ENCODE assay signal across 28 mouse cellular contexts in genomic region chr2:166378325-166378724, GRCm38 (mm10).
DNase-seq lines count a peak whose midpoint lies in the region; ATAC-seq and TF ChIP-seq lines count a peak whose summit lies in the region.
"Had no signal": no experiment of that assay in that cellular context is flagged by ENCODE, and none has a peak within 500 bp of the region (broad histone marks: within the 10 kb centered on the region; RNA-seq: fewer than 3 reads in every experiment).

No protein-coding gene starts in this region.

- H3K9ac ChIP-seq in hindbrain, embryonic 13.5 days: no peak overlapping the region
- no peak overlapping the region for H3K9ac ChIP-seq in hindbrain, postnatal 0 days (replicated peaks; ENCODE audit: low read length)
- H3K9ac ChIP-seq in stomach, embryonic 16.5 days (ENCODE audit: low read length): peak overlapping the region; percentile 31; the same call in 1 of the 2 replicates
- no peak overlapping the region for H3K9ac ChIP-seq in stomach, postnatal 0 days (ENCODE audit: low read length)
- no peak overlapping the region for H3K9ac ChIP-seq in limb, embryonic 11.5 days (ENCODE audit: low read length)
- no peak overlapping the region for H3K9ac ChIP-seq in liver, embryonic 11.5 days (ENCODE audit: low read depth, low read length)
- H3K9ac ChIP-seq in heart, embryonic 12.5 days: no peak overlapping the region
- H3K9ac ChIP-seq: embryonic facial prominence, embryonic 13.5 days; liver, embryonic 14.5 days; lung, embryonic 14.5 days; midbrain, embryonic 12.5 days had no signal

- DNase-seq in hindbrain, postnatal 0 days (ENCODE audit: low spot score): no peak
- no peak for DNase-seq in stomach, postnatal 0 days (ENCODE audit: low spot score)
- DNase-seq in limb, embryonic 11.5 days (ENCODE audit: low spot score): peak; percentile 34
- peak; percentile 54 for DNase-seq in retina, postnatal 7 days (ENCODE audit: low read depth, low spot score)
- no peak for DNase-seq in liver, embryonic 11.5 days (ENCODE audit: low spot score)
- DNase-seq: adrenal gland, adult 8-10 months; B cell, adult 2 months; cerebellum, adult 18-20 months; cerebellum, postnatal 14 days; gastrocnemius, postnatal 14 days; heart, adult 11 months; heart, postnatal 14 days; kidney, adult 2 months; layer of hippocampus, adult 9-11 months; left cerebral cortex, postnatal 4 days; lung, embryonic 14.5 days; thymus, postnatal 14 days had no signal

- H3K36me3 ChIP-seq in hindbrain, embryonic 13.5 days: no peaks in the 10 kb centered on the region
- no peaks in the 10 kb centered on the region for H3K36me3 ChIP-seq in hindbrain, postnatal 0 days (ENCODE audit: insufficient read depth, low read length)
- H3K36me3 ChIP-seq in stomach, embryonic 16.5 days (ENCODE audit: control insufficient read depth, insufficient read depth, low read length): no peaks in the 10 kb centered on the region
- H3K36me3 ChIP-seq in stomach, postnatal 0 days (ENCODE audit: control insufficient read depth, insufficient read depth, low read length): no peaks in the 10 kb centered on the region
- H3K36me3 ChIP-seq in limb, embryonic 11.5 days (ENCODE audit: control insufficient read depth, insufficient read depth, low read length): no peaks in the 10 kb centered on the region
- H3K36me3 ChIP-seq in liver, embryonic 11.5 days (ENCODE audit: control insufficient read depth, insufficient read depth, low read length): no peaks in the 10 kb centered on the region
- H3K36me3 ChIP-seq in heart, embryonic 12.5 days: no peaks in the 10 kb centered on the region
- H3K36me3 ChIP-seq: embryonic facial prominence, embryonic 13.5 days; heart, embryonic 13.5 days; midbrain, embryonic 12.5 days had no signal

- ATAC-seq in hindbrain, embryonic 13.5 days (ENCODE audit: low FRiP score): no peak
- ATAC-seq in hindbrain, postnatal 0 days: no peak
- ATAC-seq in stomach, embryonic 16.5 days (ENCODE audit: insufficient read depth, low FRiP score): no peak
- ATAC-seq in stomach, postnatal 0 days (ENCODE audit: low FRiP score, low TSS enrichment): no peak
- ATAC-seq in limb, embryonic 11.5 days (ENCODE audit: insufficient number of reproducible peaks, low FRiP score, low TSS enrichment, low read depth): no peak; the same call in 1 of the 2 replicates
- ATAC-seq in liver, embryonic 11.5 days (replicated peaks; ENCODE audit: low FRiP score): no peak
- ATAC-seq in heart, embryonic 12.5 days (ENCODE audit: insufficient number of reproducible peaks, low FRiP score): no peak
- ATAC-seq: activated CD4-positive, CD25-positive, alpha-beta regulatory T cell, adult 4 months; forebrain, embryonic 16.5 days had no signal

- WGBS in hindbrain, embryonic 13.5 days: 34% methylated on average over 3 of the region's 3 CpGs
- WGBS in hindbrain, postnatal 0 days: 41% methylated on average over 3 of the region's 3 CpGs
- 38% methylated on average over 3 of the region's 3 CpGs for WGBS in stomach, embryonic 16.5 days
- 55% methylated on average over 3 of the region's 3 CpGs for WGBS in stomach, postnatal 0 days
- WGBS in limb, embryonic 11.5 days: 26% methylated on average over 3 of the region's 3 CpGs
- WGBS in liver, embryonic 11.5 days: 63% methylated on average over 3 of the region's 3 CpGs
- WGBS in heart, embryonic 12.5 days: 51% methylated on average over 3 of the region's 3 CpGs

- H3K27ac ChIP-seq in hindbrain, embryonic 13.5 days: 0 out of 2 replicates have a peak overlapping the region, but pooled peaks have one; percentile 67
- H3K27ac ChIP-seq in hindbrain, postnatal 0 days: no peak overlapping the region
- no peak overlapping the region for H3K27ac ChIP-seq in stomach, embryonic 16.5 days (ENCODE audit: low read length)
- no peak overlapping the region for H3K27ac ChIP-seq in stomach, postnatal 0 days (replicated peaks)
- H3K27ac ChIP-seq in limb, embryonic 11.5 days (replicated peaks; ENCODE audit: low read depth, low read length): no peak overlapping the region
- no peak overlapping the region for H3K27ac ChIP-seq in liver, embryonic 11.5 days (ENCODE audit: low read depth, low read length)
- no peak overlapping the region for H3K27ac ChIP-seq in heart, embryonic 12.5 days (ENCODE audit: poor library complexity, severe bottlenecking)
- H3K27ac ChIP-seq: embryonic facial prominence, embryonic 13.5 days; heart, embryonic 13.5 days; kidney, postnatal 0 days; left cerebral cortex, adult 2 months; liver, embryonic 14.5 days had no signal

- peaks cover 37% of the 10 kb centered on the region for H3K27me3 ChIP-seq in hindbrain, embryonic 13.5 days
- H3K27me3 ChIP-seq in hindbrain, postnatal 0 days (ENCODE audit: insufficient read depth, low read length): no peaks in the 10 kb centered on the region
- no peaks in the 10 kb centered on the region for H3K27me3 ChIP-seq in stomach, embryonic 16.5 days (ENCODE audit: control insufficient read depth, insufficient read depth, low read length)
- H3K27me3 ChIP-seq in stomach, postnatal 0 days (ENCODE audit: control insufficient read depth, insufficient read depth, low read length): no peaks in the 10 kb centered on the region
- H3K27me3 ChIP-seq in limb, embryonic 11.5 days (ENCODE audit: control insufficient read depth, insufficient read depth, low read length): no peaks in the 10 kb centered on the region
- H3K27me3 ChIP-seq in liver, embryonic 11.5 days (replicated peaks; ENCODE audit: control insufficient read depth, insufficient read depth, low read length): no peaks in the 10 kb centered on the region
- no peaks in the 10 kb centered on the region; the same call in 1 of the 2 replicates for H3K27me3 ChIP-seq in heart, embryonic 12.5 days (replicated peaks)
- H3K27me3 ChIP-seq: embryonic facial prominence, embryonic 13.5 days had no signal

- H3K4me2 ChIP-seq in hindbrain, embryonic 13.5 days: no peak overlapping the region
- no peak overlapping the region for H3K4me2 ChIP-seq in hindbrain, postnatal 0 days (ENCODE audit: low read depth, low read length)
- no peak overlapping the region for H3K4me2 ChIP-seq in stomach, embryonic 16.5 days (ENCODE audit: low read depth, low read length)
- no peak overlapping the region for H3K4me2 ChIP-seq in stomach, postnatal 0 days (replicated peaks; ENCODE audit: low read depth)
- no peak overlapping the region for H3K4me2 ChIP-seq in limb, embryonic 11.5 days (ENCODE audit: low read depth, severe bottlenecking)
- H3K4me2 ChIP-seq in liver, embryonic 11.5 days: no peak overlapping the region
- no peak overlapping the region for H3K4me2 ChIP-seq in heart, embryonic 12.5 days
- H3K4me2 ChIP-seq: embryonic facial prominence, embryonic 13.5 days; heart, embryonic 13.5 days; lung, embryonic 14.5 days; midbrain, embryonic 12.5 days had no signal

- no peak for TF ChIP-seq CTCF in hindbrain, postnatal 0 days (IDR thresholded peaks at IDR 0.05; ENCODE audit: low read depth)
- no peak for TF ChIP-seq CTCF in stomach, postnatal 0 days (IDR thresholded peaks at IDR 0.05; ENCODE audit: low read depth)

- H3K9me3 ChIP-seq in hindbrain, embryonic 13.5 days: no peaks in the 10 kb centered on the region
- H3K9me3 ChIP-seq in hindbrain, postnatal 0 days (ENCODE audit: low read length): no peaks in the 10 kb centered on the region
- no peaks in the 10 kb centered on the region for H3K9me3 ChIP-seq in stomach, embryonic 16.5 days (replicated peaks; ENCODE audit: control insufficient read depth, low read length)
- H3K9me3 ChIP-seq in stomach, postnatal 0 days (ENCODE audit: control insufficient read depth, low read length): no peaks in the 10 kb centered on the region
- no peaks in the 10 kb centered on the region for H3K9me3 ChIP-seq in limb, embryonic 11.5 days (ENCODE audit: control insufficient read depth, low read length)
- H3K9me3 ChIP-seq in liver, embryonic 11.5 days (ENCODE audit: control insufficient read depth, low read length): no peaks in the 10 kb centered on the region
- 0 out of 2 replicates have a peak, but pooled peaks cover 2% of the 10 kb centered on the region for H3K9me3 ChIP-seq in heart, embryonic 12.5 days (replicated peaks)
- H3K9me3 ChIP-seq: embryonic facial prominence, embryonic 13.5 days; heart, embryonic 13.5 days; midbrain, embryonic 12.5 days had no signal

- no peak overlapping the region for H3K4me3 ChIP-seq in hindbrain, embryonic 13.5 days
- no peak overlapping the region for H3K4me3 ChIP-seq in hindbrain, postnatal 0 days (ENCODE audit: low read length)
- H3K4me3 ChIP-seq in stomach, embryonic 16.5 days (replicated peaks; ENCODE audit: low read length): no peak overlapping the region
- H3K4me3 ChIP-seq in stomach, postnatal 0 days (ENCODE audit: low read depth, low read length): no peak overlapping the region
- H3K4me3 ChIP-seq in limb, embryonic 11.5 days (ENCODE audit: low read depth, low read length): no peak overlapping the region
- no peak overlapping the region for H3K4me3 ChIP-seq in liver, embryonic 11.5 days (ENCODE audit: low read depth, low read length)
- H3K4me3 ChIP-seq in heart, embryonic 12.5 days: no peak overlapping the region
- H3K4me3 ChIP-seq: embryonic facial prominence, embryonic 13.5 days; heart, embryonic 13.5 days; left cerebral cortex, adult 2 months; midbrain, embryonic 12.5 days had no signal

- no peak for TF ChIP-seq EP300 in stomach, postnatal 0 days (optimal IDR thresholded peaks at IDR 0.05)

- H3K4me1 ChIP-seq in hindbrain, embryonic 13.5 days (replicated peaks): peaks cover 24% of the 10 kb centered on the region
- no peaks in the 10 kb centered on the region for H3K4me1 ChIP-seq in hindbrain, postnatal 0 days (ENCODE audit: insufficient read depth, low read length)
- H3K4me1 ChIP-seq in stomach, embryonic 16.5 days (ENCODE audit: control insufficient read depth, insufficient read depth, low read length): peaks cover 18% of the 10 kb centered on the region; the same call in 1 of the 2 replicates
- no peaks in the 10 kb centered on the region for H3K4me1 ChIP-seq in stomach, postnatal 0 days (replicated peaks; ENCODE audit: control insufficient read depth, insufficient read depth)
- peaks cover 39% of the 10 kb centered on the region for H3K4me1 ChIP-seq in limb, embryonic 11.5 days (ENCODE audit: control insufficient read depth, insufficient read depth, low read length)
- no peaks in the 10 kb centered on the region for H3K4me1 ChIP-seq in liver, embryonic 11.5 days (replicated peaks; ENCODE audit: control insufficient read depth, insufficient read depth, low read length)
- H3K4me1 ChIP-seq in heart, embryonic 12.5 days (replicated peaks): peaks cover 15% of the 10 kb centered on the region

Comparison
In these comparisons a context has a peak if more than half of its experiments do, and no peak if none do; other contexts are left out.
1. DNase-seq: peak in limb, embryonic 11.5 days (single experiment) and retina, postnatal 7 days (single experiment); none in hindbrain, postnatal 0 days (single experiment), stomach, postnatal 0 days (single experiment) and liver, embryonic 11.5 days (single experiment).